Mouse (Mus musculus) megakaryocyte, embryonic 14.5 days (primary cell): ENCODE measurements around the gene Mrpl10.

Experiments used
- FLI1 ChIP-seq: IDR thresholded peaks from 2 replicates; pipeline ENCODE4 v1.6.1; 2012; ENCODE audit warnings: low read length, inconsistent platforms, mixed read lengths
- GATA1 ChIP-seq: IDR thresholded peaks from 3 replicates; pipeline ENCODE4 v1.6.1; 2012; ENCODE audit warnings: mixed read lengths, low read length, inconsistent platforms, borderline replicate concordance

- TF ChIP-seq FLI1 (no peak), GATA1 (no peak)
Observed at GRCm38 (mm10) chr11:97074235-97074634, 32.9 kb downstream of the Mrpl10 start.
